ENCODE assay signal across 12 mouse cellular contexts in the genomic region with DNA sequence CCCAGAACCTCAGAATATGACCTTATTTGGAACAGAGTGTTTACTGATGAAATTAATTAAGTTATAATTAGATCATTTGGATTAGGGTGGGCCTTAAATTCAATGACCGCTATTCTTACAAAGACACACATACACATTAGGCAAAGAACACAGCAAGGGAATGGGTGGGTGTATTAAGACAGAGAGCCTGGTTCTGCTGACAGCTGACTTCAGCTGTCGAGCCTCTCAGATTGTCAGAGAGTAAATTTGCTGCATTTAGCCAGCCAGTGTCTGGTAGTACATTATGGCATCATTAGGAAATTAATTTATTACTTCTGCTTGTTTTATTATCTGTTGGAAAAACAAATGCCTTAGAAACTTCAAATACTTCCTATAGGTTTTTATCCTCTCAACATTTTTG.
"Had no signal": no experiment of that assay in that cellular context is flagged by ENCODE, and none has a peak within 500 bp of the region (broad histone marks: within the 10 kb centered on the region; RNA-seq: fewer than 3 reads in every experiment).

No protein-coding gene starts in this region.

- H3K27me3 ChIP-seq: lung, embryonic 15.5 days; midbrain, embryonic 12.5 days; neural tube, embryonic 12.5 days; stomach, embryonic 15.5 days had no signal

- H3K4me3 ChIP-seq: lung, embryonic 15.5 days; midbrain, embryonic 10.5 days; midbrain, embryonic 12.5 days; neural tube, embryonic 12.5 days; stomach, embryonic 15.5 days had no signal

- H3K36me3 ChIP-seq: lung, embryonic 15.5 days; midbrain, embryonic 10.5 days; midbrain, embryonic 12.5 days; neural tube, embryonic 12.5 days; stomach, embryonic 15.5 days had no signal

- H3K4me2 ChIP-seq: lung, embryonic 15.5 days; midbrain, embryonic 12.5 days; neural tube, embryonic 12.5 days; stomach, embryonic 15.5 days had no signal

- DNase-seq: lung, adult 18-20 months; lung, postnatal 14 days; midbrain, embryonic 14.5 days; right cerebral cortex, postnatal 14 days; thymus, adult 2 months; thymus, postnatal 25 days; thymus, postnatal 4 days had no signal
